Mouse (Mus musculus): Measurements from ENCODE around the gene Efhd1.

Efhd1 gene

DNA sequence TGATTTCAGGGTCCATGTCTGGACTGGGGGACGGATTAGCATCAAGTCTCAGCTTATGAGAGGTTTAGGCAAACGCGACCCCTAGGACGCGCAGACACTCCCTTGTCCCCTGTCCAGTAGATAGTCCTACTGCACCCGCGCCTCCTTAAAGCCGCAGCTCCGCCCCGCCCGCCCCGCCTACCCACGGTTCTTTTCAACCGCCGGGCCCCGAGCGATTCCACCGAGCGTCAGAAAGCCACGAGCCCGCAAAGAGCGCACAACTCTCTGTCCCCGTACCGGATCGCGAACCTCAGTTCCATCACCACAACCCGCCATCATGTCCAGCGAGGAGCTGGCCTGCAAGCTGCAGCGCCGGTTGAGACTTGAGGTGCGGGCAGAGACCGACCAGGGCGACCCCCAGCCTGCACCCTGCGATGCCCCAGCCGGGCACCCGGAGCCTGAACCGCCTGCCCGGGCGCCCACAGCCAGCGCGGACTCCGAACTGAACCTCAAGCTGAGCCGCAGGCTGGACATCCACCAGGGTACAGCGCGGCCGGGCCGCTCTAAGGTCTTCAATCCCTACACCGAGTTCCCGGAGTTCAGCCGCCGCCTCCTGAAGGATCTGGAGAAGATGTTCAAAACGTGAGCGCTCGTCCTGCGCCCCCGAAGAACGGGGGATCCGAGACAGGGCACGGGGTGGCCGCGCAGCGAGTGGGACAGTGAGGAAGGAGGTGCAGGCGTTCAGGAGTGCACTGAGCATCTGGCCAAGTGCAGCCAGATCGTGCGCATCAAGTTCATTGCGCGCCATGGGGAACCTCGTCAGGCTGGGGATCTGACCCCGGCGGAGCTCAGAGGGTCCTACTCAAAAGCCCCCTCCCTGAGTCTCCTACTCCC, at the start of gene Efhd1:
Gene Efhd1, plus strand, starts transcription at position 230 of the 873 bp plus-strand sequence.
- DNase-seq (ENCODE audit: low spot score in 2 of 2): no peak

DNA sequence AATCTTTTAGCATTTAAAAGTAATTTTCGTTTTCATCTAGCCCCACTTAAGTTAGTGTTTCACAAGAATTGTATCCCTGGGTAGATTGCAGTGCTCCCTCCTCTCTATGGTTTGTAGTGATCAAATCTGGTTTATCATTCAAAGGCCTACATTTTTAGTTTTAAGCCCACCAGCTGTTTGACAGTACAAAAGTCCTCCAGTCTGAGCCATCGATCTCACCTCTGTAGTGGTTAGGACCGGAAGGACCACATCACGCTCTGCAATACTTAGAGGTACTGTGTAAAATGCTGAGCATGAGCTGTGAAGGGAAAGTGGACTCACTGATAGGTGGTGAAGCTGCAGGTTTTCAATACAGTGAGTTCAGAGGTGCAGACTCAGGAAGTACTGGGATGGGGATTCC, 49.4 kb upstream of the Efhd1 start:
- no peak for DNase-seq (ENCODE audit: low spot score in 2 of 2)

DNA sequence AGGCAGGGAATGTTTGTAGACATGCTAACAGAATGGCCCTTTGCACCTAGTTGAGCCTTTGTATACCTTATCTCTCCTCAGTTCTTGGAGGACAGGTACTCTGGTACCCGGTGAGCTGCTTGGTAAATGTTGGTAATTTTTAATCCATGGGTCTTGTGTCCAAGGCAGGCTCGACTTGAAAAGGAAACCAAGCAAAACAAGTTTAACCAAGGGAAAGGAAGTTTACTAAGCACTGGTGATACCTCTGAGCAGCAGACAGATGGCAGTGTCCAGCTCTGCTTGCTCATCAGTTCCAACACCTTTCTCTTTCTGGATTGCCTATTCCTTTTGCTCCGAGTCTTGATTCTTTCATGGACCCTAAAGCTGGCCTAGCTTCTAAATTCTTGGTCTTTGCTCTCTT, 46.2 kb upstream of the Efhd1 start:
- no peak for DNase-seq (ENCODE audit: low spot score in 2 of 2)

DNA sequence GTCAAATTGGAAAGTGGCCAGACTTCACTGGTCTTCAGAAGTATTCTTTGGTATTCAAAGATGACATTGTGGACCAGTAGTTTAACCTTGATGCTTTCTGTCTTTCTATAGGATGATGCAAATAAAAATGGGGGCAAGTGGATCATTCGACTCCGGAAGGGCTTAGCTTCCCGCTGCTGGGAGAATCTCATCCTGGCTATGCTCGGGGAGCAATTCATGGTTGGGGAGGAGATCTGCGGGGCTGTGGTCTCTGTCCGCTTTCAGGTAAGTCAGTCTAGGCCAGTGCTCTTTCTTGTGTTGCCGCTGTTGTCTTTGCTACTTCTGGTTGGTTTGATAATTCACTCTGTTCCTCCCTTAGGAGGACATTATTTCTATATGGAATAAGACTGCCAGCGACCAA, 38.4 kb upstream of the Efhd1 start:
- no peak for DNase-seq (ENCODE audit: low spot score in 2 of 2)

DNA sequence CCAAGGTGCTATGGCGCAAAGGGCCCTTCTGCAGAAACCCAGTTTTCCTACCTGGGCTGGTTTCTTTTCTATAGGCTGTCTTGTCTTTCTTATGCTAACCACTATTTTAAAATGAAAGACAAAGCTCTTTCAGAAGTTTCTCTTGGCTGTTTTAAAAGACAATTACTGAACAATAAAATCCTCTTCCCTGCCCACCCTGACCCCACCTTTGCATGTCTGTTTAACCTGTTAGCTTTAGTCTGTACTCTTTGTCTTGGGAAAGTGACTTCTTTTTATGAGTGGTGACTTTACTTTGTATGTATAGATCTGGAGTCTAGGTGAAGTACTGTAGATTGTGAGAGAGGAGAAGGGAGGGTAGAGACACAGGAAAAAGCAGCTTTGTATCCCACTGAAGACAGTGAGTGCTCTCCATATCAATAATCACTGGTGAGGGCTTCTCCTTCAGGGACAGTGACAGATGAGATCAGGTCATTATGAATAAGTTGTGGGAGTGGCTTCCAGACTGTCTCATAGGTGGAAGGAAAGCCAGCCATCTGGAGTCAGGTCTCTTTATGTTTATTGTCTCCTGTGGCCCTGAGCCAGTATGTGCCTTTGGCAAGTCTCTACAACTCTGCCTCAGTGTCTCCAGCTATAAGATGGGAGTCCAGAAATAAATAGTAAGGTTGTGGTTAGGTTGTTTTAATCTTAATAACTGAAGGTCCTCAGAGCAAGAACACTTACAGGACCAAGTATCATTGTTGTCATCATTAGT, 37.6 kb upstream of the Efhd1 start:
- DNase-seq (ENCODE audit: low spot score in 2 of 2): no peak

DNA sequence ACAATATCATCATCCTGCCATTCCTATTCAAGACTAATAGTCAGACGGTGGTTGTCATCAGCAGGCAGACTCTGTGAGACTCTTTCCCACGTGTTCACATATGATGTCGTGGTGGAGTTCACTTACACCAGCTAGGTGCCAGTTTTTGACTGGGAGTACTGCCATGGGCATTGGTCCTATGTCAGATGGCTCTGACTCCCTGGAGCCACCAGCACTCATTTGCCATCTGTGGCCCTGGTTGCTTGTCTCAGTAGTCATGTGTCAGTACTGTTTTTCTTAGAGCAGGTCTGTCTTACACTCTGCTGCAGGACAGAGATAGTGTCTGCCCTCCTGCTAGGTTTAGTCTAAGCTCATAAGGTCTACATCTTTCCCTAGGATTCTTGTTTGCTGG, 37.0 kb upstream of the Efhd1 start:
- no peak for DNase-seq (ENCODE audit: low spot score in 2 of 2)

DNA sequence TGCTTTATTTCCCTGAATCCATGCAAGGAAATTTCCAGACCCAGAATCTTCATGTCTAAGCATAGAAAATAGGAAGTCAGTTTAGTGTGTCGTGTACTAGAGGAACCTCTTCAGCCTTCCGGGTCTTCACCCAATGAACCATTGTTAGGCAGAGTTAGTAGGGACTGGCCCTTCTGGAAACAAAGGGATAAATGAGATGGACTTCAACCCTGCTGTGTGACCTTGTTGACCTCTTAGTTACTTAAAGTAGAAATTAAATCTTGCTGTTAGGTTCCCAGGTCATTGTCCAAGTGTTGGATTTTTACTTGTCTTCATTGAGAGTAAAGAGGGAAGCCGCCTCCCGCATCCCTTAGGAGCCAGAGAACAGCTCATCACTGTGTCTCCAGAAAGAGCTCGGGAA, 33.6 kb upstream of the Efhd1 start:
- no peak for DNase-seq (ENCODE audit: low spot score in 2 of 2)

DNA sequence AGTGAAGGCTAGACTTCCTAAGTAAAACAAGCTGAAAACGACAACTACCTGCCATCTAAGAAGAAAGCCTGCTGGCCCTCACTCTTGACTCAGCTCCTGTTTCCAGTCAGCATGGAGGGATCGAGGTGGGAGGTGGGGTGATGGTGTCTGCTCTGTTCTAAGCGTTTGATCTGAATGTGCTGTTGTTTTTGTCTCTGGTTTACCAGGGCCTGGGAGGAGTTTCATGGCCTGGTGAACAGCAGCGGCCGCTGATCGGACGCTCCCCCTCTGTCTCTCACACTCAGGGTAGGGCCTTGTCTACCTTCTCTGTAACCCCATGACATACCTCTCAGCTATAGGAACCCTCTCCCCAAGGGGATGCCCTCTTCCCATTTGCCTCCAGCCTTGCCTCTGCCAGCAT, 32.0 kb upstream of the Efhd1 start:
- no peak for DNase-seq (ENCODE audit: low spot score in 2 of 2)

DNA sequence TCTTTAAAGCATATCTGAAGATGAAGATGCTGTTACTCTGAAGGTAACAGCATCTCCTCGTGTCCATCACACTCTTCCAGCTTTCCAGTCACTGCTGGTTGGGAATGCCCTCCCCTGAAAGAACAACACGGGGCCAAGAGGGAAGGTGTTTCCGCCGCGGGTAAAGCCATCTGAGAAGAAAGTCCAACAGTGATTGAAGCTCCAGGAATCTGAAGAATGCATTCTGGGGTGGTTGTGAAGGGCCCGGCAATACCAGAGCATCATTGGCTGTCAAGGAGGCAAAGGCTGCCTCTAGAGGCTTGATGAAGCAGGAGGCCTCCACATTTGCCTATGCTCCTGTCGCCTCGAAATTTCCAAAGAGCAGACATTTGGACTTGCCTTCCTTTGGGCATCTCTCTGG, 25.1 kb upstream of the Efhd1 start:
- no peak for DNase-seq (ENCODE audit: low spot score in 2 of 2)

DNA sequence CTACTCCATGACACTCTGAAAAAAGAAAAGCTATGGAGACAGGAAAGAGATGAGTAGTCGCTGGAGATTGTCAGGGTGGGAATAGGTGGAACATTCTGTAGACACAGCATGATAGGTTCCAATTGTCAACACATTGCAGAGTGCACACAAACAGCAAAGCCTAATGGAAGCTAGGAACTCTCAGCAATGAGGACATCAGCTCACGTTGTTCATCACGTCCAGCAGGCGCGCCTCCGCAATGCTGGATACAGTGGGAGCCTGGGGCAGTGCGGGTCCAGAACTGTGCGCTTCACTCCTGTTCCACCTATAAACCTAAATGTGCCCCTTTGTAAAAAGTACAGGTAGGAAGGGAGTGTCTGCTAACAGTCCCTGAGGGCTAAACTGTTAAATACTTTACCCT, 21.1 kb upstream of the Efhd1 start:
- DNase-seq (ENCODE audit: low spot score in 2 of 2): no peak

DNA sequence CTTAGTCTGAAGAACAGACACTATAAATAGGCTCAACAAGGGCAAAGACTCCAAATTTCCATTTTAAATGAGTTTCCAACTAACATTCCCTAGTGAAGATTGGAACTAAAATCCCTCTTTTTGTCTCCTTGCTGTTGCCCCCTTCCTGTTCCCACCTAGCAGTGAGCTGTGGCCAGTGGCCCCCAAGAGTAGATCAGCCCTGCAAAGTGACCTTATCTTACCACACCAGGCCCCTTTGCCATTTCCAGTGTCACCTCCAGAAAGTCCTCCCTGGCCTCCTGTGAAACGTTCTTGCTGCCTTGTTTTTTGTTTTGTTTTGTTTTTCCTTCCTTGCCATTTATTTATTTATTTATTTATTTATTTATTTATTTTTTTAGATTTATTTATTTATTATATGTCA, 18.7 kb upstream of the Efhd1 start:
- no peak for DNase-seq (ENCODE audit: low spot score in 2 of 2)

DNA sequence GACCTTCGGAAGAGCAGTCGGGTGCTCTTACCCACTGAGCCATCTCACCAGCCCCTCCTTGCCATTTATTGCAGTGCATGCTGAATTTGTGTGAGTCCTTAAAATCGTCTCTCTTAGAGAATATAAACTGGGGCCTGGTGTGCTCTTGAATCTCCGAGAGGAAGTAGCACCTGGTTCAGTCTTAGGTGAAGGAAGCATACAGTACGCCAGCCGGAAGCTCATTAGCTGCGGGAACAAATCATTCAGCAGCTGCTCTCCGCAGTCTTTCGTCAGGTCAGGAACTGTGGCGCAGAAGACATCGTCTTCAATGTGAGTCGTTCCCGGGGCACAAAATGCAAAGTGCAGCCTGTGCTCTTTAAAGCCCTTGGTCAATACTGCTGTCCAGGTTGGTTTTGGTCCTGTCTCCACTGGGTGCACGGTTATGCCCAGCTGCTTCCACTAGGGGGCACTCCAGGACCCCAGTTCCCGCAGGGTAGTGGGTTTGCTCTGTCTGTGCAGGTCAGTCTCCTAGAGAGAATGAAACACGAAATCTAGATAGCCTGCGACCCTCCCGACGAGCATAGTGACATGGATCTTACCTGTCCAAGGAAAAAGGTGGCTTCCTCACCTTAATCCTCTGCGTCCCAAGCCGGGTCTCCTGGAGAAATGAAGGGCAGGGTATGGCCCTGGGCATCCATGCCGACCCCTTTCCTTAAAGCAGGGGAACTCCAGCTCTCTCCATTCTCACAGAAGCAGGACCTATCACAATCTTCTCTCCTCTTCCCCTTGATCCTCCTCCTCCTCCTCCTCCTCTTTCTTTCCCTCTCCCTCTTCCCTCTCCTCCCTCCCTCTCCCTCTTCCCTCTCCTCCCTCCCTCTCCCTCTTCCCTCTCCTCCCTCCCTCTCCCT, 18.0 kb upstream of the Efhd1 start:
- peak; percentile 67 to 81 for DNase-seq (ENCODE audit: low spot score in 2 of 2)

DNA sequence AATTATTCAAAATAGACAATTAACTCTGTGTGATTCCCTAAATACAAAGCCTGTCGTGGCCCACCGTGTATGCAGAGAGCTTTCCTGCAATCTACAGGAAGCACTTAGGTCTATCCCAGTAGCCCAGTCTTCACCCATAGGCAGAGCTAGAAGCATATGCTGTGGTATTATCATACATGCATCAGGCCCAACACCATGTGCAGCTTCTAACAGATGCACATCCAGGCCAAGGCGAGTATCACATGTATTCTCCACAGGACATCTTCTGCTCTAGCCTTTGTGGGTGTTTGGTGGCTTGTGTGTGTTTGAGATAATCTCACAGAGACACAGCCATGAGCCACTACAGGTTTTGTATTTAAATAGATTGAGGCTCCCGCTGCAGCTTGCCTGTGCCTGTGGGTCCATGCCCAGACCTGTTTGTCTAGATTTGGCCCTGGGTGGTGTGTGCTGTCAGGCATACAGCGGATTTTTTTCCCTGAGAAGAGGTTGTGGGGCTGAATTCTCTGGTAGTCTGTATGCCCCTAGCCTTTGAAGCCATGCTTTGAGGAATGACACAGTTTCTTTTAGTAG, 12.0 kb upstream of the Efhd1 start:
- DNase-seq (ENCODE audit: low spot score in 2 of 2): no peak

DNA sequence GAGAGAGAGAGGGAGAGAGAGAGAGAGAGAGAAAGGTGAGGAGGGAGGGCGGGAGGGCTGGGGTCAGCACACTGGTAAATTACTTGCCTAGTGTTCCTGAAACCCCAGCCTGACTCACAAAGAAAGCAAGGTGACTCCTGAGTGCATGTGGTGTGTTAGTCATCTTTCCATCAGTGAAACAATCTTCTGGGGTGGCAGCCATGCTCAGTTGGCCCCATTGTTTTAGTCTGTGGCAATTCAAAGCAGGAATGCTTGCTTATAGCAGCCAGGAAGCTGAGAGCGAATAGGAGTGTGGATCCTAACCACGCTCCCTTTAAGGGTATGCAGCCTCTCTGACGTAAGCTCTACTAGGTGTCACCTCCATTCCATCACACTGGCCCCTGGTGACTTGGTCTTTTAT, 9.0 kb upstream of the Efhd1 start:
- no peak for DNase-seq (ENCODE audit: low spot score in 2 of 2)

DNA sequence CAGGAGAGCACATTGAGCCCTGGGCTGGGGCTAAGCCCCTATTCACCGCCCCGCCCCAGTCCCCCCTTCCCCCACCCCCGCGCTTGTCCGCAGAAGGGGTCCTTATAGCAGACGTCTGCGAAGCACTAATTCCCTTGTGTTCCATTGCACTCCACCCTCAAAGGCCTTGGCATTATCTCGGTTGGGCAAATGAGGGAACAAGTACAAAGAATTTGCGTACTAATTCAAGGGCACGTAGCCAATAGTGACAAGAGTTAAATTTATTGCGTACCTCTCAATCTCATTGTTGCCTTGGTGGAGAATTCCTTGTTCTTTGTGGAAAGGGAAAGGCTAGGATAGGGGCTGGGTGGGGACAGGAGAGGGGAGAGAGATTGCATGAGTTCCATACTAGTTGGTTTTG, 6.5 kb upstream of the Efhd1 start:
- DNase-seq (ENCODE audit: low spot score in 2 of 2): no peak

DNA sequence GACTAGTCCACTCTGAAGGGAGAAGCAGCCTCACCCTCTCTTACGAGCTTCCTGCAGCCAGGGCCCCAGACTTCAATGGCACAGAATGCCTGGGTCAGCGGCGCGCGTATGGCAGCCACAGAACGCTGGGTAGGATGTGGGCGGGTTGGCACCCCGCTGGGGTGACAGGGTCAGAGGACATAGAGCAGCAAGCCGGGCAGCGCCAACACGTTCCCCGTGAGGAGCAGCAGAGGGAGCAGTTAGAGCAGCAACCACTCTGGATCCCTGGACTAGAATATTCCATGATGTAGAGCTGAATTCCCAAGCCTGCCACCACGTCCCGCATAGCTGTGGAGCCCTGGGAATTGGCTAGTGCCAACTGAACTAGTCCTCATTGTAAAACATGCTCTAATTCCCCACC, 5.7 kb upstream of the Efhd1 start:
- DNase-seq (ENCODE audit: low spot score in 2 of 2): no peak

DNA sequence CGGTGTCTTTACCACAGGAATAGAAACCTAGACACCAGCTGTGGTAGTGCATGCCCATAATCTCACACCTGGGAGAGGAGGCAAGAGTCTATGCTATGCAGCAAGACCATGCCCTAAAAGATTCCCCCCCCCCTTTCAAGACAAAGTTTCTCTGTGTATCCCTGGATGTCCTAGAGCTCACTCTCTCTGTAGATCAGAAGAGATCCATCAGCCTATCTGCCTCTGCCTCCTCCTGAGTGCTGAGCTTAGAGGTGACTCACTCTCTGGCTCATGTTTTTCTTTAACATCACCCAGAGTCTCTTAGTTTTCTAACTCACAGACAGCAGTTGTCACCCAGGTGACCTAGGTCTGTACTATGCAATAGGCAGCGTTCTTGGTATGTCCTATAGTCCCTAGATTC, 4.8 kb upstream of the Efhd1 start:
- no peak for DNase-seq (ENCODE audit: low spot score in 2 of 2)

DNA sequence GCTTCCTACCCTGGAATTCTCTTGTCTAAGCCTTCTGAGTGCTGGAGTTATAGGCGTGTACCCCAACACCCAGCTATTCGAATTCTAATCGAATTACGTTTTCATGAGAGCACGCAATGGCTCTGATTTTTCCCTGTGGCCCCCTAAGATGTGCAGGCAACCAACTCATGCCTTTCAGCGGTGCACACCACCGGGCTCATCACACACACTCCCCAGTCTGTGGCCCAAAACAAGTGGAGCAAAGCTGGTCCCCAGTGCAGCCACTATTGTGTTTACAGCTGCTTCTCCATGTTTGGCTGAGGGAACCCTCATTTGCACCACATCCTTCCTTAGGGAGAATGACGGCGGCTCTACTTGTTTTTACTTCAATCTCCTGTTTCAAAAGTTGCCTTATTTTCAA, 906 bp upstream of the Efhd1 start:
- DNase-seq (ENCODE audit: low spot score in 2 of 2): no peak

DNA sequence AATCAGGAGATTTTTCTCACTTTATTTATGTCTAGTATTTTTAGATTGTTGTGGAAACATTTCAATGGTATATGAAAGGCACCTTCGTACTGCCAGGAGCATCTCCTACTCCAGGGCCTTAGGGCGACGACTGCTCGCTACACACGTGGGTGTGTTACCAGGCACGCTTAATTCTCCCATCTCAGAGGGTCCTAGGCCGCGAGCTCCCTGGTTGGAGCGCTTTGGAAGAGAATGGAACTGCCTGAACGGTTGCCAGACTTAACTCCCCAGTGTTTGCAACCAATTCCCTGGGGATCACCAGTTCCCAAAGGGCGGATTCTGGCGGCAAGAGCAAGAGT, 398 bp upstream of the Efhd1 start:
- DNase-seq (ENCODE audit: low spot score in 2 of 2): no peak

DNA sequence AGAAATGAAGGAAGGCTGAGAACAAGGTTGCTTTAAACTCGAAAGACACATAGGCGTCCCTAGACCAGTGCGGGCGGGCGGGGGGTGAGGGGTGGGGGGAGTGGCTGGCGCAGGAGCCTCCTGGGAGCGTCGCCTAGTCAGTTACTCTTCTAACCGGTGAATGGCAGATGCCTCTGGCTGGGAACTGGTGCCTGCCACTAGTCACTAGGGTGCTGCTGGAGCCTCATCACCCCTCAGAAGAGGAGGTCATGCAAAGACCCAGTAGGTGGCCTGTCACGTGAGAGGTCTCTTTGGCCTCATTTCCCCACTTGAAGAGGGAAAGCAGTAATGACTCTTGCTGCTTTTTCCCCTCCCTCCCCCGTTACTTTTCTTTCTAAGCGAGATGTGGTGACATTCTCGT, 1.0 kb downstream of the Efhd1 start:
- DNase-seq (ENCODE audit: low spot score in 2 of 2): no peak

DNA sequence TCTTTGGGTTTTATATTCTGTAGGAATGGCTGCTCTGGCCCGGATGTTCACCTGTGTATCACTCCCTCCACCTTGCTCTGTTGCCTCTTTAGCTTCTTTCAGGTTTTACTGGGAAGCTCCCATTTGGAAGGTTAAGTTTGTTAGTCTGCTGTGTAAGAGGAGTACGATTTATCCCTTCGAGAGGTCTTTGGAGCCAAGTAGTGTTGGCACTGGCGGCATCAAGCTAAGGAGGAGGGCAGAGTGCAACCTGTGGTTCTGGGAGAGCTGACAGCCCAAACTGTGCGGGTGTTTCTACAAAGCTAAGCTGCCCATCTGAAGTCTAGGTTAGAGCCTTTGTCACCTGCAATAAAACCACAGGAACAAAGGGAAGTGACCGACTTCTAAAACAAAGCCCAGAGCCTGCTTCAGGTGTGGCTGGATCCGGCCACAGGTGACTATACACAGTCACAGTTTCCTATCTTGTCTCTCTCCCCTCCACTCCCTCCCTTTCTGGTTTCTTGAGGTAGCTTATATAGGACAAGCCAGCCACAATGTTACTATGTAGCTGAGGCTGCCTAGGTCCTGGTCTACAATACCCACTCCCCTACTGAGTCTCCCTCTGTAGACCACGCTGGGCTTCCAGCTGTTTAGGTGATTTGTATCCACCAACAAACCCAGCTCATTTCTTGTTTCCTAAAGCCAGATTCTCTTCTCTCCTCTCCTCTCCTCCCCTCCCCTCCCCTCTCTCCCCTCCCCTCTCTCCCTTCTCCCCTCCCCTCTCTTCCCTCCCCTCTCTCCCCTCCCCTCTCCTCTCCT, 2.3 kb downstream of the Efhd1 start:
- DNase-seq (ENCODE audit: low spot score in 2 of 2): no peak
